ENCODE assay signal across 18 mouse cellular contexts in the genomic region with DNA sequence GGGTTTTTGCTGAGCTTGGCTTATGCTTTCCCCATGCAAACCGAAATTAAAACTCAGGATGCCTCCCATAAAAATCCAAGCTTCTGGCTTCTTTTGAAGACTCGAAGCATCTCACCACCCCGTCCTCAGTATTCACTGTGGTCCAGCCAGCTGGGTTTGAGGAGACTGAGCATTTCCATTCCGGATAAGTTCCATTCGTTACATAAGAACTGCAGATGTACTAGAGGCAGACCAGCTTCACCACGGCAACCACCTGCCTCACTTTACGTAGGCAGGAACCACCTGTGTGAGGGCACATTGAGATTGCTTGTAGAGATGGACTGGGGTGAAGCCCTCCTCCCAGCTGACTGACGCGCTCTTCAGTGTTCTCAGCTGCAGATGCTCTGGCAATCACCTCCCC.
DNase-seq lines count a peak whose midpoint lies in the region; TF ChIP-seq lines count a peak whose summit lies in the region.
"Had no signal": no experiment of that assay in that cellular context is flagged by ENCODE, and none has a peak within 500 bp of the region (broad histone marks: within the 10 kb centered on the region; RNA-seq: fewer than 3 reads in every experiment).

No protein-coding gene starts in this region.

- H3K4me3 ChIP-seq in left cerebral cortex, adult 2 months: no peak overlapping the region
- H3K4me3 ChIP-seq: liver, embryonic 15.5 days; megakaryocyte, embryonic 14.5 days; midbrain, embryonic 15.5 days had no signal

- peak; percentile 14 to 29 for DNase-seq in frontal cortex, adult 2 months (ENCODE audit: extremely low spot score in 1 of 2, low spot score in 1 of 2)
- DNase-seq in layer of hippocampus, adult 8-10 months (ENCODE audit: low spot score in 2 of 2): peak; percentile 45 to 61
- peak; percentile 20 to 24 for DNase-seq in left cerebral cortex, adult 2 months (ENCODE audit: extremely low spot score in 1 of 2, low spot score in 2 of 2)
- peak; percentile 56 for DNase-seq in right cerebral cortex, postnatal 25 days
- no peak for DNase-seq in kidney, adult 11 months
- no peak for DNase-seq in urinary bladder, adult 2 months (ENCODE audit: low spot score)
- DNase-seq in c-Kit-positive CD71-positive TER-119-positive erythroid progenitor cells, embryonic 14.5 days (ENCODE audit: low spot score): no peak
- DNase-seq: adrenal gland, postnatal 25 days; cerebellum, adult 9-11 months; forebrain, postnatal 0 days; gastrocnemius, postnatal 14 days; kidney, postnatal 36 days; lung, postnatal 10 days; thymus, postnatal 36 days had no signal

- intact Hi-C loops in left cerebral cortex, adult 2 months (cut with DNase I): no loop called here

- no peak overlapping the region for H3K27ac ChIP-seq in left cerebral cortex, adult 2 months
- H3K27ac ChIP-seq: hindbrain, embryonic 14.5 days; liver, embryonic 15.5 days; midbrain, embryonic 15.5 days had no signal

- no peak for TF ChIP-seq CTCF in left cerebral cortex, adult 2 months (IDR thresholded peaks at IDR 0.05)

Comparison
In these comparisons a context has a peak if more than half of its experiments do, and no peak if none do; other contexts are left out.
1. DNase-seq: peak in frontal cortex, adult 2 months (2 of 2), layer of hippocampus, adult 8-10 months (2 of 2), left cerebral cortex, adult 2 months (2 of 2) and right cerebral cortex, postnatal 25 days (single experiment); none in kidney, adult 11 months (single experiment), urinary bladder, adult 2 months (single experiment) and c-Kit-positive CD71-positive TER-119-positive erythroid progenitor cells, embryonic 14.5 days (single experiment).